Mouse (Mus musculus) embryonic facial prominence, embryonic 14.5 days (tissue): ENCODE data around the gene Sprr3. TPM values are rescaled to one million over a fixed set of nuclear protein-coding genes. Genes with fewer than 3 reads are reported as not detected.
"Not testable (repeated sequence)": the region's sequence is repeated elsewhere in the genome, so short reads cannot be mapped to it uniquely, and the experiment has no call there.

Experiments
- ATAC-seq: fragments of 200-750 bp; cut with Nextera tagmentation; 2 replicates; pipeline ENCODE4 v1.8.0; 2017; ENCODE audit warnings: low read depth, moderate number of reproducible peaks, moderate TSS enrichment
- DNase-seq: peaks from one replicate; pipeline ENCODE4 v3.0.0-alpha.2; 2015; ENCODE audit warnings: low spot score
- H3K27ac ChIP-seq: fragments of 300-500 bp; sonication (generic); replicated peaks from 2 replicates; pipeline ENCODE4 v1.5.1; 2014; ENCODE audit warnings: low read depth, mild to moderate bottlenecking, low read length, moderate library complexity
- H3K27me3 ChIP-seq: fragments of 300-500 bp; sonication (generic); replicated peaks from 2 replicates; pipeline ENCODE4 v1.6.1; 2014; ENCODE audit warnings: low read length; ENCODE audit not compliant: control insufficient read depth, insufficient read depth
- H3K36me3 ChIP-seq: fragments of 300-500 bp; sonication (generic); 2 replicates; pipeline ENCODE4 v1.6.1; 2014; ENCODE audit warnings: low read length, mixed read lengths; ENCODE audit not compliant: control insufficient read depth, insufficient read depth
- H3K4me1 ChIP-seq: fragments of 300-500 bp; sonication (generic); 2 replicates; pipeline ENCODE4 v1.6.1; 2014; ENCODE audit warnings: antibody characterized with exemption, low read length; ENCODE audit not compliant: control insufficient read depth, insufficient read depth
- H3K4me2 ChIP-seq: fragments of 300-500 bp; sonication (generic); 2 replicates; pipeline ENCODE4 v1.6.1; 2014; ENCODE audit warnings: low read depth, mild to moderate bottlenecking, low read length, moderate library complexity, mixed read lengths
- H3K4me3 ChIP-seq: fragments of 300-500 bp; sonication (generic); 2 replicates; pipeline ENCODE4 v1.5.1; 2014; ENCODE audit warnings: low read depth, mild to moderate bottlenecking, low read length
- H3K9ac ChIP-seq: fragments of 300-500 bp; sonication (generic); 2 replicates; pipeline ENCODE4 v1.6.1; 2014; ENCODE audit warnings: low read depth, mild to moderate bottlenecking, low read length, moderate library complexity, mixed read lengths
- H3K9me3 ChIP-seq: fragments of 300-500 bp; sonication (generic); 2 replicates; pipeline ENCODE4 v1.6.1; 2016; ENCODE audit warnings: low read length; ENCODE audit not compliant: control insufficient read depth
- WGBS: fragments of 180-500 bp; shearing (Covaris S2); extraction: QIAGEN DNeasy Blood & Tissue Kit; methylation state at CpG from one replicate; pipeline ENCODE4 v1.1.7; 2014; 5-methylcytosine and 5-hydroxymethylcytosine counted together
- polyA plus RNA-seq: library from polyadenylated mRNA; unstranded; fragments of >200 nt; fragmentation: Nextera tagmentation; extraction: Ambion mirVana; gene quantifications from 2 replicates; pipeline ENCODE4 v1.2.1, GENCODE M21; 2014

Sprr3 gene
- 0.45 and 4.9 TPM in 2 replicates for polyA plus RNA-seq

- WGBS: 52% methylated on average over 2 of the region's 2 CpGs
These were observed at the start of gene Sprr3 for GRCm38 (mm10) chr3:92458620-92459019. Sprr3 (minus strand) TSS chr3:92458720.

GRCm38 (mm10) chr3:92508185-92508584 lies 49.7 kb upstream of the Sprr3 start:
- DNase-seq (no peak), ATAC-seq (no peak)
- no peaks in the 10 kb centered on the region for H3K36me3 ChIP-seq
- H3K4me3 ChIP-seq: no peak overlapping the region
- H3K27ac ChIP-seq: no peak overlapping the region
- no peaks in the 10 kb centered on the region for H3K9me3 ChIP-seq
- H3K4me2 ChIP-seq: no peak overlapping the region
- no peaks in the 10 kb centered on the region for H3K4me1 ChIP-seq
- no peaks in the 10 kb centered on the region for H3K27me3 ChIP-seq
- 78% methylated on average over 1 of the region's 1 CpGs for WGBS
- no peak overlapping the region for H3K9ac ChIP-seq

More at GRCm38 (mm10) chr3:92458620-92459019, at the start of gene Sprr3:
- Histone ChIP-seq H3K9ac (no peak within 1 kb of the TSS), H3K4me3 (no peak within 1 kb of the TSS), H3K4me1 (no peaks in the 10 kb centered on the region), H3K9me3 (no peaks in the 10 kb centered on the region), H3K27me3 (no peaks in the 10 kb centered on the region), H3K27ac (no peak within 1 kb of the TSS), H3K36me3 (no peaks in the 10 kb centered on the region), H3K4me2 (no peak within 1 kb of the TSS)
- ATAC-seq (no peak), DNase-seq (no peak)

GRCm38 (mm10) chr3:92503528-92503927 lies 45.0 kb upstream of the Sprr3 start:
- no peaks in the 10 kb centered on the region for H3K36me3 ChIP-seq
- H3K4me3 ChIP-seq: no peak overlapping the region
- H3K9me3 ChIP-seq: no peaks in the 10 kb centered on the region
- ATAC-seq (no peak), DNase-seq (no peak)
- H3K4me2 ChIP-seq: no peak overlapping the region
- no peaks in the 10 kb centered on the region for H3K27me3 ChIP-seq
- no peaks in the 10 kb centered on the region for H3K4me1 ChIP-seq
- no peak overlapping the region for H3K9ac ChIP-seq
- no peak overlapping the region for H3K27ac ChIP-seq

GRCm38 (mm10) chr3:92500393-92500792 lies 41.9 kb upstream of the Sprr3 start, which contains the start of gene Sprr4:
Sprr4 (minus strand) TSS chr3:92500493.
- no peak within 1 kb of the TSS for H3K4me3 ChIP-seq
- ATAC-seq (no peak), DNase-seq (no peak)
- no peak within 1 kb of the TSS for H3K9ac ChIP-seq
- no peak within 1 kb of the TSS for H3K4me2 ChIP-seq
- H3K36me3 ChIP-seq: no peaks in the 10 kb centered on the region
- H3K27ac ChIP-seq: no peak within 1 kb of the TSS
- no peaks in the 10 kb centered on the region for H3K4me1 ChIP-seq
- H3K9me3 ChIP-seq: no peaks in the 10 kb centered on the region
- no peaks in the 10 kb centered on the region for H3K27me3 ChIP-seq
- 96% methylated on average over 1 of the region's 1 CpGs for WGBS

GRCm38 (mm10) chr3:92490262-92490661 lies 31.7 kb upstream of the Sprr3 start:
- not testable (repeated sequence) for H3K9me3 ChIP-seq, H3K4me1 ChIP-seq, ATAC-seq, DNase-seq, H3K27ac ChIP-seq, H3K36me3 ChIP-seq, H3K4me3 ChIP-seq, H3K27me3 ChIP-seq, H3K9ac ChIP-seq, H3K4me2 ChIP-seq

GRCm38 (mm10) chr3:92486307-92486706 lies 27.8 kb upstream of the Sprr3 start:
- no peak overlapping the region for H3K9ac ChIP-seq
- ATAC-seq (peak; percentile 80; the same call in 1 of the 2 replicates), DNase-seq (peak; percentile 72)
- H3K27ac ChIP-seq: no peak overlapping the region
- no peak overlapping the region for H3K4me2 ChIP-seq
- no peaks in the 10 kb centered on the region for H3K36me3 ChIP-seq
- no peak overlapping the region for H3K4me3 ChIP-seq
- no peaks in the 10 kb centered on the region for H3K4me1 ChIP-seq
- WGBS: 30% methylated on average over 1 of the region's 1 CpGs
- H3K9me3 ChIP-seq: no peaks in the 10 kb centered on the region
- no peaks in the 10 kb centered on the region for H3K27me3 ChIP-seq

GRCm38 (mm10) chr3:92485863-92486262 lies 27.3 kb upstream of the Sprr3 start, which contains the start of gene Sprr1a:
Sprr1a (minus strand) TSS chr3:92485895.
- H3K4me2 ChIP-seq: no peak within 1 kb of the TSS
- no peaks in the 10 kb centered on the region for H3K4me1 ChIP-seq
- no peaks in the 10 kb centered on the region for H3K27me3 ChIP-seq
- H3K4me3 ChIP-seq: no peak within 1 kb of the TSS
- no peak within 1 kb of the TSS for H3K9ac ChIP-seq
- DNase-seq: peak; percentile 31
- no peaks in the 10 kb centered on the region for H3K36me3 ChIP-seq
- ATAC-seq: peak; percentile 75; the same call in 1 of the 2 replicates
- no peaks in the 10 kb centered on the region for H3K9me3 ChIP-seq
- H3K27ac ChIP-seq: 0 out of 2 replicates have a peak within 1 kb of the TSS, but pooled peaks have one; percentile 10

- H3K36me3 ChIP-seq, H3K27me3 ChIP-seq, ATAC-seq, H3K9ac ChIP-seq, H3K4me2 ChIP-seq, DNase-seq, H3K4me3 ChIP-seq, H3K27ac ChIP-seq, H3K4me1 ChIP-seq, H3K9me3 ChIP-seq: not testable (repeated sequence)
These were observed 22.7 kb upstream of the Sprr3 start for GRCm38 (mm10) chr3:92481249-92481648.

GRCm38 (mm10) chr3:92470111-92470510 lies 11.6 kb upstream of the Sprr3 start:
- H3K9me3 ChIP-seq: no peaks in the 10 kb centered on the region
- 77% methylated on average over 2 of the region's 2 CpGs for WGBS
- H3K9ac ChIP-seq: no peak overlapping the region
- H3K4me2 ChIP-seq: no peak overlapping the region
- no peaks in the 10 kb centered on the region for H3K27me3 ChIP-seq
- no peak overlapping the region for H3K27ac ChIP-seq
- H3K4me1 ChIP-seq: no peaks in the 10 kb centered on the region
- ATAC-seq (no peak), DNase-seq (no peak)
- no peak overlapping the region for H3K4me3 ChIP-seq
- H3K36me3 ChIP-seq: no peaks in the 10 kb centered on the region
